Mouse (Mus musculus): ENCODE data around the gene Sh2d3c. TPM values are rescaled to one million over a fixed set of nuclear protein-coding genes. Genes with fewer than 3 reads are reported as not detected.
A peak's percentile ranks its signal among the peaks of the same experiment; 100 is the strongest.

The Sh2d3c gene
- polyA plus RNA-seq, 1 experiment: 13.4 TPM

GRCm38 (mm10) chr2:32722046-32722445 lies 1.2 kb downstream of the Sh2d3c start:
- H3K4me1 ChIP-seq: peaks cover 78% of the 10 kb centered on the region

GRCm38 (mm10) chr2:32722581-32722980 lies 1.7 kb downstream of the Sh2d3c start:
- peaks cover 81% of the 10 kb centered on the region for H3K4me1 ChIP-seq
- peaks cover 23% of the 10 kb centered on the region for H3K36me3 ChIP-seq (replicated peaks; ENCODE audit: low read length)
- no peaks in the 10 kb centered on the region for H3K27me3 ChIP-seq (replicated peaks)
- peak overlapping the region; percentile 90 for H3K4me3 ChIP-seq (replicated peaks)
- 0 out of 2 replicates have a peak, but pooled peaks cover 4% of the 10 kb centered on the region for H3K9me3 ChIP-seq
- TF ChIP-seq FLI1 (IDR thresholded peaks at IDR 0.05; ENCODE audit: low read length) (no peak), GATA1 (IDR thresholded peaks at IDR 0.05; ENCODE audit: borderline replicate concordance, low read length) (no peak)

More at GRCm38 (mm10) chr2:32722046-32722445, 1.2 kb downstream of the Sh2d3c start:
- H3K4me3 ChIP-seq (replicated peaks): peak overlapping the region; percentile 90
- no peak for TF ChIP-seq GATA1 (IDR thresholded peaks at IDR 0.05; ENCODE audit: borderline replicate concordance, low read length)
- TF ChIP-seq FLI1 (IDR thresholded peaks at IDR 0.05; ENCODE audit: low read length): no peak
- H3K9me3 ChIP-seq: 0 out of 2 replicates have a peak, but pooled peaks cover 4% of the 10 kb centered on the region
- peaks cover 23% of the 10 kb centered on the region for H3K36me3 ChIP-seq (replicated peaks; ENCODE audit: low read length)
- no peaks in the 10 kb centered on the region for H3K27me3 ChIP-seq (replicated peaks)

- Histone ChIP-seq H3K36me3 (replicated peaks; ENCODE audit: low read length) (peaks cover 32% of the 10 kb centered on the region), H3K4me1 (peaks cover 80% of the 10 kb centered on the region)
- TF ChIP-seq FLI1 (IDR thresholded peaks at IDR 0.05; ENCODE audit: low read length): no peak
Measured at GRCm38 (mm10) chr2:32724149-32724548, 3.3 kb downstream of the Sh2d3c start.

GRCm38 (mm10) chr2:32724832-32725790 lies 4.3 kb downstream of the Sh2d3c start:
- Histone ChIP-seq H3K27me3 (replicated peaks) (no peaks in the 10 kb centered on the region), H3K4me3 (replicated peaks) (no peak overlapping the region), H3K9me3 (0 out of 2 replicates have a peak, but pooled peaks cover 4% of the 10 kb centered on the region), H3K36me3 (replicated peaks; ENCODE audit: low read length) (peaks cover 41% of the 10 kb centered on the region), H3K4me1 (peaks cover 70% of the 10 kb centered on the region)
- TF ChIP-seq FLI1 (IDR thresholded peaks at IDR 0.05; ENCODE audit: low read length): no peak
- no peak for TF ChIP-seq GATA1 (IDR thresholded peaks at IDR 0.05; ENCODE audit: borderline replicate concordance, low read length)

More at GRCm38 (mm10) chr2:32724149-32724548, 3.3 kb downstream of the Sh2d3c start:
- H3K9me3 ChIP-seq: 0 out of 2 replicates have a peak, but pooled peaks cover 4% of the 10 kb centered on the region
- H3K4me3 ChIP-seq (replicated peaks): no peak overlapping the region
- no peaks in the 10 kb centered on the region for H3K27me3 ChIP-seq (replicated peaks)

GRCm38 (mm10) chr2:32727435-32727834 lies 6.6 kb downstream of the Sh2d3c start:
- TF ChIP-seq FLI1 (IDR thresholded peaks at IDR 0.05; ENCODE audit: low read length): no peak
- peak overlapping the region; percentile 88 for H3K4me3 ChIP-seq (replicated peaks)
- H3K9me3 ChIP-seq: 0 out of 2 replicates have a peak, but pooled peaks cover 4% of the 10 kb centered on the region
- no peaks in the 10 kb centered on the region for H3K27me3 ChIP-seq (replicated peaks)
- H3K36me3 ChIP-seq (replicated peaks; ENCODE audit: low read length): peaks cover 57% of the 10 kb centered on the region
- H3K4me1 ChIP-seq: peaks cover 68% of the 10 kb centered on the region

GRCm38 (mm10) chr2:32728463-32728862 lies 7.6 kb downstream of the Sh2d3c start:
- no peak for TF ChIP-seq GATA1 (IDR thresholded peaks at IDR 0.05; ENCODE audit: borderline replicate concordance, low read length)
- no peak for TF ChIP-seq FLI1 (IDR thresholded peaks at IDR 0.05; ENCODE audit: low read length)
- H3K27me3 ChIP-seq (replicated peaks): no peaks in the 10 kb centered on the region
- H3K4me3 ChIP-seq (replicated peaks): peak overlapping the region; percentile 56
- H3K36me3 ChIP-seq (replicated peaks; ENCODE audit: low read length): peaks cover 61% of the 10 kb centered on the region
- peaks cover 67% of the 10 kb centered on the region for H3K4me1 ChIP-seq
- 0 out of 2 replicates have a peak, but pooled peaks cover 4% of the 10 kb centered on the region for H3K9me3 ChIP-seq

GRCm38 (mm10) chr2:32729547-32729946 lies 8.7 kb downstream of the Sh2d3c start:
- Histone ChIP-seq H3K4me3 (replicated peaks) (no peak overlapping the region), H3K4me1 (peaks cover 70% of the 10 kb centered on the region), H3K36me3 (replicated peaks; ENCODE audit: low read length) (peaks cover 62% of the 10 kb centered on the region), H3K27me3 (replicated peaks) (no peaks in the 10 kb centered on the region), H3K9me3 (0 out of 2 replicates have a peak, but pooled peaks cover 4% of the 10 kb centered on the region)
- TF ChIP-seq GATA1 (IDR thresholded peaks at IDR 0.05; ENCODE audit: borderline replicate concordance, low read length) (no peak), FLI1 (IDR thresholded peaks at IDR 0.05; ENCODE audit: low read length) (no peak)

- no peak overlapping the region for H3K4me3 ChIP-seq (replicated peaks)
- no peak for TF ChIP-seq GATA1 (IDR thresholded peaks at IDR 0.05; ENCODE audit: borderline replicate concordance, low read length)
- no peak for TF ChIP-seq FLI1 (IDR thresholded peaks at IDR 0.05; ENCODE audit: low read length)
- peaks cover 73% of the 10 kb centered on the region for H3K4me1 ChIP-seq
- no peaks in the 10 kb centered on the region for H3K9me3 ChIP-seq
- H3K36me3 ChIP-seq (replicated peaks; ENCODE audit: low read length): peaks cover 50% of the 10 kb centered on the region
- H3K27me3 ChIP-seq (replicated peaks): no peaks in the 10 kb centered on the region
Measured at GRCm38 (mm10) chr2:32730854-32731253, 10.0 kb downstream of the Sh2d3c start.

- no peaks in the 10 kb centered on the region for H3K27me3 ChIP-seq (replicated peaks)
- no peak overlapping the region for H3K4me3 ChIP-seq (replicated peaks)
- H3K4me1 ChIP-seq: peaks cover 83% of the 10 kb centered on the region
- no peaks in the 10 kb centered on the region for H3K9me3 ChIP-seq
- TF ChIP-seq FLI1 (IDR thresholded peaks at IDR 0.05; ENCODE audit: low read length) (no peak), GATA1 (IDR thresholded peaks at IDR 0.05; ENCODE audit: borderline replicate concordance, low read length) (no peak)
- H3K36me3 ChIP-seq (replicated peaks; ENCODE audit: low read length): peaks cover 47% of the 10 kb centered on the region
Measured at GRCm38 (mm10) chr2:32731911-32732310, 11.1 kb downstream of the Sh2d3c start.

- peaks cover 83% of the 10 kb centered on the region for H3K4me1 ChIP-seq
- H3K4me3 ChIP-seq (replicated peaks): no peak overlapping the region
- no peak for TF ChIP-seq FLI1 (IDR thresholded peaks at IDR 0.05; ENCODE audit: low read length)
- TF ChIP-seq GATA1 (IDR thresholded peaks at IDR 0.05; ENCODE audit: borderline replicate concordance, low read length): no peak
- H3K9me3 ChIP-seq: no peaks in the 10 kb centered on the region
- H3K36me3 ChIP-seq (replicated peaks; ENCODE audit: low read length): peaks cover 51% of the 10 kb centered on the region
- H3K27me3 ChIP-seq (replicated peaks): no peaks in the 10 kb centered on the region
Measured at GRCm38 (mm10) chr2:32732695-32733094, 11.8 kb downstream of the Sh2d3c start.

All from megakaryocyte, embryonic 14.5 days (primary cell).